Mouse (Mus musculus) B cell, adult (primary cell): ENCODE results near the gene Hepacam. TPM values are rescaled to one million over a fixed set of nuclear protein-coding genes. Genes with fewer than 3 reads are reported as not detected.

Source experiments
- total RNA-seq: library from RNA; stranded (reverse); gene quantifications from 4 replicates; pipeline ENCODE4 v1.2.4, GENCODE M21; 2023; ENCODE audit not compliant: inconsistent age

Gene Hepacam
- total RNA-seq = not detected in 4 replicates

GRCm38 (mm10) chr9:37367301-37368080, at the start of gene Hepacam:
Hepacam (plus strand) TSS chr9:37367351.

GRCm38 (mm10) chr9:37347988-37348642, 19.0 kb upstream of the Hepacam start, which contains the start of gene Ccdc15:
Ccdc15 (minus strand) TSS chr9:37348432.

GRCm38 (mm10) chr9:37401802-37402201, 34.7 kb downstream of the Hepacam start, which contains the start of gene Robo4:
Robo4 (plus strand) TSS chr9:37401897.

GRCm38 (mm10) chr9:37432720-37433421, 65.7 kb downstream of the Hepacam start, which contains the start of gene Robo3:
Robo3 (minus strand) TSS chr9:37433246.

Other genes with a start within 250 kb of the Hepacam start
- not detected in 4 replicates for gene Pknox2, start 219.9 kb upstream of the Hepacam start, total RNA-seq
- gene Tmem218, start 159.1 kb upstream of the Hepacam start, total RNA-seq = 1.6 to 2.3 TPM (median 1.8 TPM) in 4 replicates
- 26.0 to 32.6 TPM (median 28.2 TPM) in 4 replicates for gene Slc37a2, start 111.6 kb upstream of the Hepacam start, total RNA-seq
- 12.4 to 14.8 TPM (median 13.6 TPM) in 4 replicates for gene Ccdc15, start 18.9 kb upstream of the Hepacam start, total RNA-seq
- gene Robo4, start 34.5 kb downstream of the Hepacam start, total RNA-seq = not detected in 4 replicates
- not detected in 4 replicates for gene Robo3, start 65.9 kb downstream of the Hepacam start, total RNA-seq
- 30.0 to 35.1 TPM (median 32.6 TPM) in 4 replicates for gene Msantd2, start 122.0 kb downstream of the Hepacam start, total RNA-seq
- 0.48 to 0.80 TPM (median 0.72 TPM) in 3 of 4 replicates, not detected in the other for gene Esam, start 160.7 kb downstream of the Hepacam start, total RNA-seq
- gene Vsig2, start 171.9 kb downstream of the Hepacam start, total RNA-seq = not detected in 4 replicates
- 3.5 to 5.1 TPM (median 4.3 TPM) in 4 replicates for gene Nrgn, start 185.6 kb downstream of the Hepacam start, total RNA-seq
- 9.0 to 11.4 TPM (median 9.7 TPM) in 4 replicates for gene Siae, start 188.3 kb downstream of the Hepacam start, total RNA-seq
- 1.3 to 3.0 TPM in 2 of 4 replicates, not detected in the others for gene Spa17, start 246.4 kb downstream of the Hepacam start, total RNA-seq